Comparison of ENCODE assay signal across 25 mouse cellular contexts in genomic region chr16:55570097-55570496, GRCm38 (mm10).
DNase-seq lines count a peak whose midpoint lies in the region; ATAC-seq and TF ChIP-seq lines count a peak whose summit lies in the region.
"Had no signal": no experiment of that assay in that cellular context is flagged by ENCODE, and none has a peak within 500 bp of the region (broad histone marks: within the 10 kb centered on the region; RNA-seq: fewer than 3 reads in every experiment).

No protein-coding gene starts in this region.

- TF ChIP-seq POLR2A in kidney, adult 2 months (IDR thresholded peaks at IDR 0.05; ENCODE audit: low read depth, low read length), result no peak
- no peak for TF ChIP-seq POLR2A in lung, adult 2 months (IDR thresholded peaks at IDR 0.05; ENCODE audit: borderline replicate concordance, extremely low read depth, low read depth, low read length)

- DNase-seq in heart, adult 11 months, result peak; percentile 53
- no peak for DNase-seq in heart, adult 9 months (ENCODE audit: low spot score in 2 of 2)
- peak; percentile 24 for DNase-seq in kidney, adult 2 months
- DNase-seq in kidney, postnatal 14 days, result no peak
- peak; percentile 21 for DNase-seq in lung, embryonic 14.5 days
- no peak for DNase-seq in lung, postnatal 36 days
- DNase-seq in lung, postnatal 0 days (ENCODE audit: low spot score), result peak; percentile 48
- DNase-seq in lung, adult 2 months, result no peak
- DNase-seq: adrenal gland, adult 8-10 months; adrenal gland, postnatal 14 days; adrenal gland, postnatal 36 days; B cell, adult 2 months; cerebellum, adult 11-12 months; cerebellum, adult 2 months; cerebellum, adult 9-10 months; cerebellum, postnatal 10 days; cerebellum, postnatal 25 days had no signal

- TF ChIP-seq EP300 in lung, postnatal 0 days (IDR thresholded peaks at IDR 0.05), result no peak

- H3K9ac ChIP-seq in lung, embryonic 14.5 days, result no peak overlapping the region
- no peak overlapping the region for H3K9ac ChIP-seq in lung, postnatal 0 days (replicated peaks; ENCODE audit: low read depth)
- H3K9ac ChIP-seq: embryonic facial prominence, embryonic 12.5 days; forebrain, embryonic 13.5 days had no signal

- 72% methylated on average over 5 of the region's 5 CpGs for WGBS in kidney, adult 2 months
- WGBS in lung, embryonic 14.5 days, result 46% methylated on average over 5 of the region's 5 CpGs
- 61% methylated on average over 5 of the region's 5 CpGs for WGBS in lung, postnatal 0 days
- WGBS in lung, adult 2 months, result 69% methylated on average over 5 of the region's 5 CpGs

- H3K4me3 ChIP-seq in kidney, adult 2 months (ENCODE audit: insufficient read depth, low read depth, low read length), result no peak overlapping the region
- no peak overlapping the region for H3K4me3 ChIP-seq in lung, embryonic 14.5 days (ENCODE audit: low read depth, low read length)
- no peak overlapping the region for H3K4me3 ChIP-seq in lung, postnatal 0 days (ENCODE audit: low read depth, low read length)
- no peak overlapping the region for H3K4me3 ChIP-seq in lung, adult 2 months (replicated peaks; ENCODE audit: extremely low read depth, low read depth, low read length)
- H3K4me3 ChIP-seq: embryonic facial prominence, embryonic 10.5 days; embryonic facial prominence, embryonic 12.5 days; forebrain, embryonic 13.5 days had no signal

- H3K4me2 ChIP-seq in lung, embryonic 14.5 days, result no peak overlapping the region
- no peak overlapping the region for H3K4me2 ChIP-seq in lung, postnatal 0 days (replicated peaks; ENCODE audit: low read depth, low read length)
- H3K4me2 ChIP-seq: embryonic facial prominence, embryonic 12.5 days; forebrain, embryonic 13.5 days had no signal

- peaks cover 3% of the 10 kb centered on the region; the same call in 1 of the 2 replicates for H3K4me1 ChIP-seq in kidney, adult 2 months (ENCODE audit: control insufficient read depth, insufficient read depth, low read length)
- no peaks in the 10 kb centered on the region for H3K4me1 ChIP-seq in lung, embryonic 14.5 days (ENCODE audit: insufficient read depth)
- H3K4me1 ChIP-seq in lung, postnatal 0 days (ENCODE audit: insufficient read depth, low read depth, low read length), result no peaks in the 10 kb centered on the region
- H3K4me1 ChIP-seq in lung, adult 2 months (ENCODE audit: control insufficient read depth, insufficient read depth, low read length), result no peaks in the 10 kb centered on the region
- H3K4me1 ChIP-seq: embryonic facial prominence, embryonic 12.5 days; forebrain, embryonic 13.5 days had no signal

- ATAC-seq in lung, embryonic 14.5 days (ENCODE audit: insufficient read depth), result no peak
- ATAC-seq in lung, postnatal 0 days, result no peak
- ATAC-seq: activated CD4-positive, CD25-positive, alpha-beta regulatory T cell, adult 4 months; CD4-positive, CD25-positive, alpha-beta regulatory T cell, adult 4 months; forebrain, embryonic 13.5 days; Patski had no signal

- no peaks in the 10 kb centered on the region for H3K9me3 ChIP-seq in lung, embryonic 14.5 days (ENCODE audit: low read depth, low read length)
- H3K9me3 ChIP-seq in lung, postnatal 0 days (ENCODE audit: low read length), result no peaks in the 10 kb centered on the region
- H3K9me3 ChIP-seq: embryonic facial prominence, embryonic 10.5 days; embryonic facial prominence, embryonic 12.5 days; forebrain, embryonic 13.5 days; G1E had no signal

- no peak overlapping the region for H3K27ac ChIP-seq in kidney, adult 2 months (ENCODE audit: insufficient read depth, low read depth, low read length)
- H3K27ac ChIP-seq in lung, embryonic 14.5 days (ENCODE audit: low read depth), result no peak overlapping the region
- H3K27ac ChIP-seq in lung, postnatal 0 days (ENCODE audit: low read length), result no peak overlapping the region
- H3K27ac ChIP-seq: embryonic facial prominence, embryonic 10.5 days; embryonic facial prominence, embryonic 12.5 days; forebrain, embryonic 13.5 days had no signal

- no peak for TF ChIP-seq CTCF in kidney, adult 2 months (conservative IDR thresholded peaks at IDR 0.05; ENCODE audit: insufficient read depth, insufficient read length, low read depth, low read length)
- TF ChIP-seq CTCF in lung, embryonic 14.5 days (IDR thresholded peaks at IDR 0.05; ENCODE audit: low read depth), result no peak
- TF ChIP-seq CTCF in lung, postnatal 0 days (IDR thresholded peaks at IDR 0.05), result no peak
- no peak for TF ChIP-seq CTCF in lung, adult 2 months (IDR thresholded peaks at IDR 0.05; ENCODE audit: insufficient read depth, low read length)

- no peaks in the 10 kb centered on the region for H3K27me3 ChIP-seq in kidney, adult 2 months (replicated peaks; ENCODE audit: control insufficient read depth, insufficient read depth, low read length)
- no peaks in the 10 kb centered on the region for H3K27me3 ChIP-seq in lung, embryonic 14.5 days (ENCODE audit: insufficient read depth, low read length)
- no peaks in the 10 kb centered on the region for H3K27me3 ChIP-seq in lung, postnatal 0 days (replicated peaks; ENCODE audit: insufficient read depth, low read length)
- H3K27me3 ChIP-seq: CH12.LX; embryonic facial prominence, embryonic 12.5 days; forebrain, embryonic 13.5 days; Patski had no signal

- H3K36me3 ChIP-seq in kidney, adult 2 months (ENCODE audit: control insufficient read depth, insufficient read depth, low read length), result no peaks in the 10 kb centered on the region
- no peaks in the 10 kb centered on the region for H3K36me3 ChIP-seq in lung, embryonic 14.5 days (ENCODE audit: insufficient read depth)
- no peaks in the 10 kb centered on the region for H3K36me3 ChIP-seq in lung, postnatal 0 days (ENCODE audit: insufficient read depth, low read length)
- H3K36me3 ChIP-seq: embryonic facial prominence, embryonic 10.5 days; embryonic facial prominence, embryonic 12.5 days; G1E had no signal

Comparison
In these comparisons a context has a peak if more than half of its experiments do, and no peak if none do; other contexts are left out.
1. DNase-seq: peak in heart, adult 11 months (single experiment), kidney, adult 2 months (single experiment), lung, embryonic 14.5 days (single experiment) and lung, postnatal 0 days (single experiment); none in heart, adult 9 months (0 of 2), kidney, postnatal 14 days (single experiment), lung, postnatal 36 days (single experiment) and lung, adult 2 months (single experiment).